Mouse (Mus musculus) embryonic fibroblast, embryonic 13.5 days (primary cell): ENCODE data around the gene Cdyl. TPM values are rescaled to one million over a fixed set of nuclear protein-coding genes. Genes with fewer than 3 reads are reported as not detected.

Source experiments
- H3K27ac ChIP-seq: 2 replicates; pipeline ENCODE4 v1.5.1; 2012; ENCODE audit warnings: low read length, control low read depth, inconsistent platforms; ENCODE audit not compliant: insufficient read depth
- H3K4me1 ChIP-seq: 2 replicates; pipeline ENCODE4 v1.6.1; 2011; ENCODE audit warnings: low read length; ENCODE audit not compliant: control insufficient read depth, insufficient read depth
- H3K4me3 ChIP-seq: 2 replicates; pipeline ENCODE4 v1.5.1; 2011; ENCODE audit warnings: mild to moderate bottlenecking, control low read depth, low read length; ENCODE audit not compliant: insufficient read depth
- CTCF ChIP-seq: IDR thresholded peaks from 2 replicates; pipeline ENCODE4 v1.5.1; 2011; ENCODE audit warnings: mild to moderate bottlenecking, control low read depth, low read length, moderate library complexity, borderline replicate concordance; ENCODE audit not compliant: insufficient read depth
- POLR2A ChIP-seq: IDR thresholded peaks from 2 replicates; pipeline ENCODE4 v1.6.1; 2011; ENCODE audit warnings: low read depth, mild to moderate bottlenecking, control low read depth, low read length, moderate library complexity
- polyA plus RNA-seq: library from polyadenylated mRNA; stranded (reverse); fragments of >200 nt; gene quantifications from 2 replicates; pipeline ENCODE4 v1.2.4, GENCODE M21; 2011; ENCODE audit warnings: low read depth; ENCODE audit not compliant: missing spikeins, insufficient read length

The Cdyl gene
- polyA plus RNA-seq, 1 experiment, result 23.5 TPM

DNA sequence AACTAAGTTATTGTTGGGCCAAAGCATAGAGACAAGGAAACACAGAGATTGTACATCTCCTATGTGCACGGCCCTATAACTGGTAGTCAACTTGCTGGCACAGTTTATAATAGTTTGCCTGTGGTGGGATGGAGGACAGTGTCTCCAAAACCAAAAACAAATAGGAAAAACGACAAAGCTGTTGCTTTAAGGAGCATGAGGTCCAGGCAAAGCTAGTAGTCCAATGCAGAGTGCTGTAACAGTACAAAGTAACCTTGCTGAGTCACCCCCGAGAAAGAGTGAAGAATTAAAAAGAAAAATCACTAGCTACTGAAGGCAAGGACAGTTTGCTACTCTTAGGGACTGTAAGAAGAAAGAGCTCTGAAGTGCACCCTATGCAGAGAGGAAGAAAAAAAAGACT lies 21.7 kb downstream of the Cdyl start:
- Histone ChIP-seq H3K4me3 (no peak overlapping the region), H3K4me1 (no peaks in the 10 kb centered on the region; the same call in 1 of the 2 replicates), H3K27ac (no peak overlapping the region)
- TF ChIP-seq CTCF (no peak), POLR2A (no peak)

DNA sequence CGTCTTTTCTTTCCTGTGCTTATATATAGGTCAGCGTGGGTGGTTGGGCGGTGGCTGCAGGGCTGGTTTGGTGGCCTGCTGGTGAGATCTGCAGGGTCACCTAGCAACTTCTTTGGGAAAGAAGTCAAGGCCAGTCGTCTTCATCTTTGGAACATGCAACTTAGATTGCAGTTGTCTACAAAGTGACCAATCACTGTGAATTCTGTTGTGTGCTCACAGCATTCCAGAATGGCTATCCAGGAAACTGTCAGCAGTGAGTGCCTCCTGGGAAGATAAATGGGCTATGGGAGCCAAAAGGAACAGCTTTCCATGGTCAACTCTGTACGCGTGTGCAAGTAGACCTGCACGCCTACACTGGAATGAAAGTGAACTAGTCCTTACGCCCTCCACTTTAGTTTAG lies 26.6 kb downstream of the Cdyl start:
- no peaks in the 10 kb centered on the region; the same call in 1 of the 2 replicates for H3K4me1 ChIP-seq
- H3K4me3 ChIP-seq, result no peak overlapping the region
- no peak overlapping the region for H3K27ac ChIP-seq
- TF ChIP-seq POLR2A (no peak), CTCF (no peak)

DNA sequence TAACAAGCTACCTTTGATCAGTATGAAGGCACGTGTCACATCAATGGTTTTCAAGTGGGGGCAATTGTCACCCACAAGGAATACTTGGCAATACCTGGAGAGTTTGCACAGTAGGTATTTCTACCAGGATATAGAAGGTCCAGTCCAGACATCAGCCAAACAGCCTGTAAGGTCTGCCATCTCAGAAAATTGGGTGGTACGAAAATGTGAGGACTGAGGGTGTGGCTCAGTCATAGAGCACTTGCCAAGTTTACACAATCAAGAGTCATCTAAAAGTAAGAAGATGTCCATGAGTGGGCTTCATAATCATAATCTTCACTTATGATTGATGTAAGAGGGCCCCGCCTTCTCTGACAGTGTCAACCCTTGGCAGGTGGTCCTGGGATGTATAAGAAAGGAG lies 29.9 kb downstream of the Cdyl start:
- Histone ChIP-seq H3K27ac (no peak overlapping the region), H3K4me1 (no peaks in the 10 kb centered on the region; the same call in 1 of the 2 replicates), H3K4me3 (no peak overlapping the region)
- no peak for TF ChIP-seq POLR2A
- no peak for TF ChIP-seq CTCF

DNA sequence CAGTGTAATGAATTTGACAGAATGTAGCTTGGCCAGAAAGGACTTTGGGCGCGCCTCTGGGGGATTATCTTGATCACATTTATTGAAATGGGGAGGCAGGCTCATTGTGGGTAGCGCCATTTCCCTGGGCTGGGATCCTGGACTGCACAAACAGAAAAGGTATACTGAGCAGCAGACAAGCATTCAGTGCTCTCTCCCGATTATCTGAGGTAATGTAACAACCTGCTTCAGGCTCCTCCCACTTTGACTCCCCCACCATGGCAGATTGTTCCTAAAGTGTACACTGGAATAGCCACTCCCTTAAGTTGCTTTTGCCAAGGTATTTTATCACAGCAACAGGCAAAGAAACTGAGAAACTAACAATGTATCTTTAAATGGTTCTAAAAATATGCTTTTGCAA lies 58.0 kb downstream of the Cdyl start:
- H3K27ac ChIP-seq, result no peak overlapping the region
- TF ChIP-seq POLR2A (no peak), CTCF (no peak)
- no peaks in the 10 kb centered on the region for H3K4me1 ChIP-seq
- no peak overlapping the region for H3K4me3 ChIP-seq

DNA sequence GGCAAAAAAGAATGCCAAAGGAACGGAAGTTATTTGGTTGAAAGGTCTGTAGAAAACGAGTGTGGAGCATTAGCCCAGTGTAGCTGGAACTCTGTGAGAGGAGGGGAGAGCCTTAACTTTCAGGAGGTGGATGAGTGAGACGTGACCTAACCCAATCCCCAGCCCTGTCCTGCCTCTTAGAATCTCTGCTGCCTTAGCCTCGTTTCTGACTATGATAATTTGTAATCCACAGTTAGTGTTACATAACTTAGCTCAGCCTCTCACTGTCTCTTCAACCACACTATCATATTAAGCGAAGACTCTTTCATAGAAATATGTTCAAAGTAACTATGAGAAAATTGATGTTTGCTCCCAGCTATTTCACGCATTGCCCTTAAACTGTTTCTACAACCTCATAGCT lies 59.9 kb downstream of the Cdyl start:
- H3K27ac ChIP-seq, result no peak overlapping the region
- H3K4me3 ChIP-seq, result no peak overlapping the region
- TF ChIP-seq CTCF (no peak), POLR2A (no peak)
- H3K4me1 ChIP-seq, result no peaks in the 10 kb centered on the region

DNA sequence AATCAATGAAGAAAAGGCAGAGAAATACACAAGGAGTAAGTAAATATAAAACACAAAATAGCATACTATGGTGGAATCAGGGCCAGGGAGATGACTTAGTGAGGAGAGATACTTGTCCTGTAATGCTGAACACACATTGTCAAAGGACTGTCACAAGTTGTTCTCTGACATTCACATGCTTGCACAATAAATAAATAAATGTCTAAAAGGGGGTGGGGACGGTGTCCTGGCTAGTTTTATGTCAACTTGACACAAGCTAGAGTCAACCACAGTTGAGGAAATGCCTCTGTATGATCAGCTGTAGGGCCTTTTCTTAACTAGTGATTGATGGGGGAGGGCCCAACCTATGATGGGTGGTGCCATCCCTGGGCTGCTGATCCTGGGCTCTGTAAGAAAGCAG lies 63.4 kb downstream of the Cdyl start:
- TF ChIP-seq CTCF (no peak), POLR2A (no peak)
- Histone ChIP-seq H3K27ac (no peak overlapping the region), H3K4me3 (no peak overlapping the region), H3K4me1 (no peaks in the 10 kb centered on the region)

DNA sequence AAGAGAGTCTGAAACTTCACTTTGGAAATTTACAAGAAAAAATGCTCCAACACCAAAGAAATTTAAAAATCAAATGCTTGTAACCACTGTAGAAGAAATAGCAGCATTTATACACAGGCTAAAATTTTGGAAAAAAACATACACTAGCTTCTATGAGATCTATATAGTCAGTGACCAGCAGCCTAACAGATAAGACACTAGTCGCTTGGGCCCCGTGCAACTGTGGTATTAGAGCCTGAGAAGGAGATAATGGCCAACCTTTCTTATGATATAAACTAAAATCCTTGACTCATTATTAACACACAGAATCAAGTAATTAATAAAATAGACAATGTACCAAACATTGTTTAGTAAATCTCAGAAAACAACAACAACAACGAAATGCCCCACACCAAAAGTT lies 66.4 kb downstream of the Cdyl start:
- Histone ChIP-seq H3K4me3 (no peak overlapping the region), H3K4me1 (no peaks in the 10 kb centered on the region), H3K27ac (no peak overlapping the region)
- TF ChIP-seq CTCF (no peak), POLR2A (no peak)

DNA sequence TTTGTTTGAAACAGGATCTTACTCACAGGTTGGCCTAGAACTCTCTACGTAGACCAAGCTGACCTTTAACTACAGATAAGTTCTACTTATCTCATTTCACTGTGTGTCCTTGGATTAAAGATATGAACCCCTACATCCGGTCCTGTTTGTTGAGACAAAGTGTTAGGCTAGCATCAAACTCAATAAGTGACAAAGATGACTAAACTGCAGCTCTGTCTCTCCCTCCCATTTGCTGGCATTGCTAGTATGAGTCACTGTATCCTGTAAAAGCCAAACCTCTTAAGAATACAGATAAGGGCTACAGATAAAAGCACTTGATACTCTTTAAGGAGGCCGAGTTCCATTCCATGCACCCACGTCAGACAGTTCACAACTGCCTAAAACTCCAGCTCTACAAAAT lies 72.5 kb downstream of the Cdyl start:
- no peak for TF ChIP-seq CTCF
- no peak for TF ChIP-seq POLR2A
- no peaks in the 10 kb centered on the region for H3K4me1 ChIP-seq
- no peak overlapping the region for H3K27ac ChIP-seq
- H3K4me3 ChIP-seq, result no peak overlapping the region

DNA sequence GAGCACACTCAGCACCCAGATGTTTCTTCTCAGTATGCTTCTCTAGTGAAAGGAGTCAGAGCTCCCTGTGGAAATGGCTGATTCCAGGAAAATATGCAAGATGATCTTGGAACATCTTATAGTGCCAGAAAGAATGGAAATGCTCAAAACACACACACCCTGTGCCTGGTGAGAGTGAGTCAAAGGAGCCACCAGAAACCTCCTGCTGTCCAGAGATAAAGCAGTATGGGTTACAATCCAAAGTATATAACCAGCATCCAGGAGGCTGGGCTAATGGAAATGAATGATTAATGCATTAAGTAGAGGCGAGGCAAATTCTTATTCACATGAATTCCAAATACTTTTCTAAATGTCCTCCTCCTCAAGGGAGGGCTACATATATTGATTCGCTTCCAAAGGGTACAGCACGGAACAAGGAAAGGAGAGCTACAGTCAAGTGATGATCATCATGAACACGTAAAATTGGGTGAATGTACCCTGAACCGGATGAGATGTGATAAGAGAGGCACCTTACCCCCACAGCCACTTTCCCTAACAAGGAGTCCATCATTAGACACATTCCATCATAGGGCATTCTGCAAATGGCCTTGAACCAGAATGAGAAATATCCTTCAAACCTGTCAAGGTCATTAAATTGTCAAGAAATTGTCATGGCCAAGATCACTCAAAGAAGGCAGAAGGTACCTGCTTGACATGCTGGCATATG lies 73.4 kb downstream of the Cdyl start:
- Histone ChIP-seq H3K4me1 (no peaks in the 10 kb centered on the region), H3K27ac (no peak overlapping the region), H3K4me3 (no peak overlapping the region)
- TF ChIP-seq CTCF (no peak), POLR2A (no peak)

DNA sequence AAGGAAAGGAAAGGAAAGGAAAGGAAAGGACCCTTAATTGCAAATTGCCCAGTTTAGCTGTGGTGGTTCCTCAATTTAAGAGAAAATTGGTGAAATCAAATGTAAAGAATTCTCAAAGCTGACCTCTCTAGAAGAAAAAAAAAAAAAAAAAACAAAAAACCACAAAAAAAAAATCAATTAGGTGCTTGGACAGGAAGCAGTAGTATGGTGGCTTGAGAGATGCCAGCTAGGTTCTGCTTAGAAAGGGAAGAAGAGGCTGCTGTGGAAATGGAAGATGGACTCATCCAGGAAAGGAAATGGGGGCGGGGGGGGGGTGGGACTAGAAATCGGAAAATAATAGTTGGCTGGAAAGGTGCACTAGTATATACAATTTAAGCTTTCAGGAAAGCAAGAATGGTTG lies 77.9 kb downstream of the Cdyl start:
- Histone ChIP-seq H3K4me1 (no peaks in the 10 kb centered on the region), H3K27ac (no peak overlapping the region), H3K4me3 (no peak overlapping the region)
- no peak for TF ChIP-seq CTCF
- TF ChIP-seq POLR2A, result no peak
